Mouse (Mus musculus) bone marrow macrophage, adult 2 months (primary cell): Measurements from ENCODE around the gene Gm11037.

Experiments
- CTCF ChIP-seq: IDR thresholded peaks from 2 replicates; pipeline ENCODE4 v1.5.1; 2012; ENCODE audit warnings: low read depth, mild to moderate bottlenecking, low read length, moderate library complexity
- POLR2A ChIP-seq: IDR thresholded peaks from 2 replicates; pipeline ENCODE4 v1.6.1; 2012; ENCODE audit warnings: mild to moderate bottlenecking, low read depth, low read length, borderline replicate concordance

DNA sequence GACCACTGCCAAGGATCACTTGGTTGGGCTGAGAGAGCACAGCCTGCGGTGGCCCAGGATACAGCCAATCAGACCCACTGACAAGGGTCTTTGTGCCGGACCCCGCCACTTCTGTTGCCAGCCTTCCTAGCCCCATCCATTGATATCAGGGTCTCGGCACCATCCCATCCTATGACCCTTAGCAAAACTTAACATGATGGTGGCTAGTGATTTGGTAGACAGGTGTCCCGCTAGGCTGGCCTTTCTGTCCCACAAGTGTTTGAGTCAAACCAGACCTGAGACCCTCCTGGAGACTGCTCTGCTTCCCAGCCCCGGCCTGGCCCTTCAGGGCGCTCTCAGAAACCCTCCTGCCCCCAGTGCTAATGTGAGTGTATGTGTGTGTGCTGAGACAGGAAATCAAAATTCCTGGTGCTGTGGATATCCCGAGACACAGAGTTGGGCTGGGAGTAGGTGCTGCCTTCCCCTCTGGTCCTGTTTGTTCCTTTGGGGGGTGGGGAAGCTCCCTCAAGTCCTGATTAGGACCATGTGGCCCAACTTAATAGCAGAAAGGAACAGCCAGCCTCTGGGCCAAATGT lies 1.6 kb downstream of the Gm11037 start:
- TF ChIP-seq CTCF (no peak), POLR2A (no peak)
